Comparison of ENCODE assay signal across 8 mouse cellular contexts in genomic region chr3:121953433-121954161, GRCm38 (mm10). TPM values are rescaled to one million over a fixed set of nuclear protein-coding genes. Genes with fewer than 3 reads are reported as not detected.
A peak's percentile ranks its signal among the peaks of the same experiment; 100 is the strongest.
DNase-seq lines count a peak whose midpoint lies in the region; ATAC-seq lines count a peak whose summit lies in the region.

No protein-coding gene starts in this region.

- H3K9me3 ChIP-seq in embryonic facial prominence, embryonic 11.5 days (replicated peaks; ENCODE audit: control insufficient read depth, low read length), result no peaks in the 10 kb centered on the region
- H3K9me3 ChIP-seq in heart, embryonic 13.5 days, result no peaks in the 10 kb centered on the region
- no peaks in the 10 kb centered on the region for H3K9me3 ChIP-seq in kidney, embryonic 16.5 days (ENCODE audit: low read length)
- H3K9me3 ChIP-seq in stomach, embryonic 16.5 days (replicated peaks; ENCODE audit: control insufficient read depth, low read length), result no peaks in the 10 kb centered on the region

- H3K27me3 ChIP-seq in embryonic facial prominence, embryonic 11.5 days (ENCODE audit: control insufficient read depth, insufficient read depth, low read length), result no peaks in the 10 kb centered on the region
- H3K27me3 ChIP-seq in heart, embryonic 13.5 days (replicated peaks), result no peaks in the 10 kb centered on the region
- H3K27me3 ChIP-seq in kidney, embryonic 16.5 days (ENCODE audit: insufficient read depth, low read length), result no peaks in the 10 kb centered on the region
- no peaks in the 10 kb centered on the region for H3K27me3 ChIP-seq in stomach, embryonic 16.5 days (ENCODE audit: control insufficient read depth, insufficient read depth, low read length)

- no peaks in the 10 kb centered on the region for H3K4me1 ChIP-seq in embryonic facial prominence, embryonic 11.5 days (ENCODE audit: control insufficient read depth, insufficient read depth, low read length)
- H3K4me1 ChIP-seq in heart, embryonic 13.5 days, result peaks cover 11% of the 10 kb centered on the region
- no peaks in the 10 kb centered on the region for H3K4me1 ChIP-seq in kidney, embryonic 16.5 days (ENCODE audit: insufficient read depth, low read length)
- H3K4me1 ChIP-seq in stomach, embryonic 16.5 days (ENCODE audit: control insufficient read depth, insufficient read depth, low read length), result no peaks in the 10 kb centered on the region

- H3K27ac ChIP-seq in embryonic facial prominence, embryonic 11.5 days (replicated peaks; ENCODE audit: low read depth, low read length), result no peak overlapping the region
- peak overlapping the region; percentile 86 for H3K27ac ChIP-seq in heart, embryonic 13.5 days (replicated peaks)
- H3K27ac ChIP-seq in kidney, embryonic 16.5 days (ENCODE audit: low read length), result peak overlapping the region; percentile 69
- H3K27ac ChIP-seq in stomach, embryonic 16.5 days (ENCODE audit: low read length), result peak overlapping the region; percentile 66

- under 1% methylated on average over 43 of the region's 53 CpGs for WGBS in embryonic facial prominence, embryonic 11.5 days
- WGBS in heart, embryonic 13.5 days, result under 1% methylated on average over 47 of the region's 53 CpGs
- under 1% methylated on average over 49 of the region's 53 CpGs for WGBS in kidney, embryonic 16.5 days
- 1% methylated on average over 46 of the region's 53 CpGs for WGBS in stomach, embryonic 16.5 days

- peak overlapping the region; percentile 91 for H3K4me2 ChIP-seq in embryonic facial prominence, embryonic 11.5 days (ENCODE audit: low read depth, low read length)
- H3K4me2 ChIP-seq in heart, embryonic 13.5 days, result peak overlapping the region; percentile 78
- peak overlapping the region; percentile 69 for H3K4me2 ChIP-seq in kidney, embryonic 16.5 days (replicated peaks; ENCODE audit: low read depth, low read length)
- H3K4me2 ChIP-seq in stomach, embryonic 16.5 days (ENCODE audit: low read depth, low read length), result peak overlapping the region; percentile 70

- H3K36me3 ChIP-seq in embryonic facial prominence, embryonic 11.5 days (replicated peaks; ENCODE audit: control insufficient read depth, insufficient read depth, low read depth, low read length), result no peaks in the 10 kb centered on the region
- peaks cover 10% of the 10 kb centered on the region for H3K36me3 ChIP-seq in heart, embryonic 13.5 days
- H3K36me3 ChIP-seq in kidney, embryonic 16.5 days (ENCODE audit: insufficient read depth, low read length), result no peaks in the 10 kb centered on the region
- H3K36me3 ChIP-seq in stomach, embryonic 16.5 days (ENCODE audit: control insufficient read depth, insufficient read depth, low read length), result no peaks in the 10 kb centered on the region

- peak overlapping the region; percentile 63 for H3K4me3 ChIP-seq in embryonic facial prominence, embryonic 11.5 days (ENCODE audit: low read depth, low read length)
- peak overlapping the region; percentile 89 for H3K4me3 ChIP-seq in heart, embryonic 13.5 days
- H3K4me3 ChIP-seq in kidney, embryonic 16.5 days (ENCODE audit: low read length), result peak overlapping the region; percentile 83
- H3K4me3 ChIP-seq in stomach, embryonic 16.5 days (replicated peaks; ENCODE audit: low read length), result peak overlapping the region; percentile 80

- 0 out of 2 replicates have a peak, but pooled peaks have one; percentile 14 for ATAC-seq in cerebellum, adult (ENCODE audit: insufficient number of reproducible peaks, low FRiP score, low TSS enrichment)
- ATAC-seq in embryonic facial prominence, embryonic 11.5 days (replicated peaks; ENCODE audit: insufficient number of reproducible peaks, low FRiP score, low TSS enrichment, low read depth), result peak; percentile 57
- ATAC-seq in heart, embryonic 13.5 days (ENCODE audit: extremely low read depth, insufficient number of reproducible peaks, low FRiP score, low TSS enrichment), result peak; percentile 17; the same call in 1 of the 2 replicates
- ATAC-seq in kidney, embryonic 16.5 days (ENCODE audit: low FRiP score, low TSS enrichment), result peak; percentile 58
- ATAC-seq in stomach, embryonic 16.5 days (ENCODE audit: insufficient read depth, low FRiP score), result no peak; the same call in 1 of the 2 replicates

- peak overlapping the region; percentile 67 for H3K9ac ChIP-seq in embryonic facial prominence, embryonic 11.5 days (replicated peaks; ENCODE audit: low read length)
- H3K9ac ChIP-seq in heart, embryonic 13.5 days, result peak overlapping the region; percentile 92
- H3K9ac ChIP-seq in kidney, embryonic 16.5 days (replicated peaks; ENCODE audit: low read length), result peak overlapping the region; percentile 84
- peak overlapping the region; percentile 85 for H3K9ac ChIP-seq in stomach, embryonic 16.5 days (ENCODE audit: low read length)

- DNase-seq in cerebellum, adult 9-11 months, result no peak
- peak; percentile 44 for DNase-seq in embryonic facial prominence, embryonic 11.5 days (ENCODE audit: low spot score)
- peak; percentile 50 for DNase-seq in lung, postnatal 36 days
- no peak for DNase-seq in right cerebral cortex, postnatal 25 days

RNA-seq across cellular contexts. Expression of gene Arhgap29, which starts 1.3 kb away (rescaled TPM):
- 54.5 and 62.1 TPM in 2 replicates for polyA plus RNA-seq in embryonic facial prominence, embryonic 11.5 days (2014; fragmentation: Nextera tagmentation; extraction: Ambion mirVana)
- polyA plus RNA-seq in heart, embryonic 13.5 days (2015; fragmentation: Nextera tagmentation; extraction: Ambion mirVana), result 46.3 and 47.2 TPM in 2 replicates
- polyA plus RNA-seq in kidney, embryonic 16.5 days (2015; fragmentation: Nextera tagmentation; extraction: Ambion mirVana), result 46.2 and 48.8 TPM in 2 replicates
- 49.6 and 50.7 TPM in 2 replicates for polyA plus RNA-seq in stomach, embryonic 16.5 days (2015; fragmentation: Nextera tagmentation; extraction: Ambion mirVana)

Comparison
In these comparisons a context has a peak if more than half of its experiments do, and no peak if none do; other contexts are left out.
1. DNase-seq: peak in embryonic facial prominence, embryonic 11.5 days (single experiment) and lung, postnatal 36 days (single experiment); none in cerebellum, adult 9-11 months (single experiment) and right cerebral cortex, postnatal 25 days (single experiment).
2. Peak in every context shown above with its lines, with median percentiles within 50 percentile points of each other: H3K4me2 ChIP-seq, H3K4me3 ChIP-seq and H3K9ac ChIP-seq.